Comparison of ENCODE assay signal across 8 mouse cellular contexts in genomic region chr17:25885636-25886035, GRCm38 (mm10). TPM values are rescaled to one million over a fixed set of nuclear protein-coding genes. Genes with fewer than 3 reads are reported as not detected.
A peak's percentile ranks its signal among the peaks of the same experiment; 100 is the strongest.
DNase-seq lines count a peak whose midpoint lies in the region; ATAC-seq lines count a peak whose summit lies in the region.
"Had no signal": no experiment of that assay in that cellular context is flagged by ENCODE, and none has a peak within 500 bp of the region (broad histone marks: within the 10 kb centered on the region; RNA-seq: fewer than 3 reads in every experiment).

No protein-coding gene starts in this region.

- peaks cover 6% of the 10 kb centered on the region; the same call in 1 of the 2 replicates for H3K4me1 ChIP-seq in hindbrain, embryonic 14.5 days (replicated peaks; ENCODE audit: control insufficient read depth, insufficient read depth, low read length)

- H3K36me3 ChIP-seq in hindbrain, embryonic 14.5 days (replicated peaks; ENCODE audit: control insufficient read depth, insufficient read depth): peaks cover 65% of the 10 kb centered on the region

- no peak for ATAC-seq in hindbrain, embryonic 14.5 days (ENCODE audit: low FRiP score)

- no peak overlapping the region for H3K4me3 ChIP-seq in hindbrain, embryonic 14.5 days (replicated peaks; ENCODE audit: low read length)
- H3K4me3 ChIP-seq: forebrain, embryonic 12.5 days had no signal

- no peak overlapping the region for H3K4me2 ChIP-seq in hindbrain, embryonic 14.5 days (replicated peaks)
- H3K4me2 ChIP-seq: forebrain, embryonic 12.5 days had no signal

- peak; percentile 29 to 64 for DNase-seq in left cerebral cortex, postnatal 25 days (ENCODE audit: low spot score in 2 of 2)
- DNase-seq in left cerebral cortex, adult 8-10 months (ENCODE audit: low spot score in 2 of 2): no peak
- peak; percentile 67 for DNase-seq in ES-CJ7 (ENCODE audit: low read depth, low spot score)
- peak; percentile 53 for DNase-seq in embryo, embryonic 10.5 days (ENCODE audit: low spot score)
- peak; percentile 65 for DNase-seq in retina, embryonic 14.5 days (ENCODE audit: low spot score)
- no peak for DNase-seq in hindbrain, embryonic 14.5 days (ENCODE audit: low spot score)
- DNase-seq in spleen, postnatal 14 days (ENCODE audit: low spot score in 2 of 2): no peak

- 60% methylated on average over 4 of the region's 4 CpGs for WGBS in hindbrain, embryonic 14.5 days

- intact Hi-C loops in left cerebral cortex, postnatal 25 days (cut with DNase I): no loop called here

- no peaks in the 10 kb centered on the region for H3K9me3 ChIP-seq in hindbrain, embryonic 14.5 days (ENCODE audit: control insufficient read depth, low read length)
- H3K9me3 ChIP-seq: forebrain, embryonic 12.5 days had no signal

- no peaks in the 10 kb centered on the region for H3K27me3 ChIP-seq in hindbrain, embryonic 14.5 days (ENCODE audit: control insufficient read depth, insufficient read depth, low read length)
- H3K27me3 ChIP-seq: forebrain, embryonic 12.5 days had no signal

- no peak overlapping the region for H3K27ac ChIP-seq in hindbrain, embryonic 14.5 days
- H3K27ac ChIP-seq: forebrain, embryonic 12.5 days had no signal

- no peak overlapping the region for H3K9ac ChIP-seq in hindbrain, embryonic 14.5 days
- H3K9ac ChIP-seq: forebrain, embryonic 12.5 days had no signal

RNA-seq across cellular contexts. Expression of gene Wfikkn1, which starts 5.0 kb away (rescaled TPM):
- total RNA-seq in left cerebral cortex, postnatal 25 days (2021): 1 to 10 TPM; 1.3 to 2.5 TPM
- 1 to 10 TPM; 1.4 to 3.2 (median 1.5) TPM for total RNA-seq in left cerebral cortex, adult 8-10 months (2022)
- 0.63 and 0.71 TPM in 2 replicates for polyA plus RNA-seq in hindbrain, embryonic 14.5 days (2014; fragmentation: Nextera tagmentation; extraction: Ambion mirVana)

RNA-seq across cellular contexts. Expression of gene Mettl26, which starts 10.8 kb away (rescaled TPM):
- 10 to 100 TPM; 34.8 to 38.1 TPM for total RNA-seq in left cerebral cortex, postnatal 25 days (2021)
- 10 to 100 TPM; 31.4 to 37.3 (median 34.6) TPM for total RNA-seq in left cerebral cortex, adult 8-10 months (2022)
- polyA plus RNA-seq in hindbrain, embryonic 14.5 days (2014; fragmentation: Nextera tagmentation; extraction: Ambion mirVana): 58.5 and 67.3 TPM in 2 replicates

RNA-seq across cellular contexts. Expression of gene Mcrip2, which starts 17.1 kb away (rescaled TPM):
- total RNA-seq in left cerebral cortex, postnatal 25 days (2021): 10 to 100 TPM; 21.1 to 22.2 TPM
- total RNA-seq in left cerebral cortex, adult 8-10 months (2022): 10 to 100 TPM; 16.8 to 25.2 (median 19.0) TPM
- polyA plus RNA-seq in hindbrain, embryonic 14.5 days (2014; fragmentation: Nextera tagmentation; extraction: Ambion mirVana): 26.8 and 27.3 TPM in 2 replicates

RNA-seq across cellular contexts. Expression of gene Wdr90, which starts 24.3 kb away (rescaled TPM):
- total RNA-seq in left cerebral cortex, postnatal 25 days (2021): 10 to 100 TPM; 29.8 to 31.4 TPM
- 10 to 100 TPM; 23.4 to 29.1 (median 24.5) TPM for total RNA-seq in left cerebral cortex, adult 8-10 months (2022)
- polyA plus RNA-seq in hindbrain, embryonic 14.5 days (2014; fragmentation: Nextera tagmentation; extraction: Ambion mirVana): 13.1 and 14.2 TPM in 2 replicates

RNA-seq across cellular contexts. Expression of gene Rab40c, which starts 33.9 kb away (rescaled TPM):
- total RNA-seq in left cerebral cortex, postnatal 25 days (2021): 10 to 100 TPM; 46.7 to 50.9 TPM
- 10 to 100 TPM; 39.7 to 46.1 (median 45.1) TPM for total RNA-seq in left cerebral cortex, adult 8-10 months (2022)
- 28.1 and 29.8 TPM in 2 replicates for polyA plus RNA-seq in hindbrain, embryonic 14.5 days (2014; fragmentation: Nextera tagmentation; extraction: Ambion mirVana)

Comparison
In these comparisons a context has a peak if more than half of its experiments do, and no peak if none do; other contexts are left out.
1. DNase-seq: peak in left cerebral cortex, postnatal 25 days (2 of 2), ES-CJ7 (single experiment), embryo, embryonic 10.5 days (single experiment) and retina, embryonic 14.5 days (single experiment); none in left cerebral cortex, adult 8-10 months (0 of 2), hindbrain, embryonic 14.5 days (single experiment) and spleen, postnatal 14 days (0 of 2).